Mouse (Mus musculus): Measurements from ENCODE around the gene Ldb1. TPM values are rescaled to one million over a fixed set of nuclear protein-coding genes. Genes with fewer than 3 reads are reported as not detected.

Gene Ldb1
- polyA plus RNA-seq, 1 experiment from 2014 or later, result 82.5 TPM

GRCm38 (mm10) chr19:46003371-46004226 is 41.4 kb downstream of the Ldb1 start, which contains the start of gene Hps6:
Hps6 (plus strand) TSS chr19:46003508.
- H3K4me1 ChIP-seq (replicated peaks; ENCODE audit: insufficient read depth, low read length), result peaks cover 12% of the 10 kb centered on the region
- 0 out of 2 replicates have a peak, but pooled peaks have one; percentile 2 for TF ChIP-seq CTCF (IDR thresholded peaks at IDR 0.05; ENCODE audit: low read depth)
- DNase-seq (ENCODE audit: low spot score) (peak; percentile 88), ATAC-seq (replicated peaks; ENCODE audit: low FRiP score, low read depth) (peak; percentile 88)
- no peaks in the 10 kb centered on the region for H3K9me3 ChIP-seq (replicated peaks; ENCODE audit: low read length)
- peak within 1 kb of the TSS; percentile 73 for H3K27ac ChIP-seq
- peak within 1 kb of the TSS; percentile 66 for H3K4me3 ChIP-seq (replicated peaks; ENCODE audit: low read depth, low read length)
- WGBS, result 2% methylated on average over 70 of the region's 70 CpGs
- H3K36me3 ChIP-seq (ENCODE audit: insufficient read depth, low read length), result 0 out of 2 replicates have a peak, but pooled peaks cover 6% of the 10 kb centered on the region
- H3K9ac ChIP-seq (ENCODE audit: low read depth, low read length), result peak within 1 kb of the TSS; percentile 80
- H3K4me2 ChIP-seq (ENCODE audit: low read length), result peak within 1 kb of the TSS; percentile 99
- H3K27me3 ChIP-seq (ENCODE audit: insufficient read depth, low read length), result no peaks in the 10 kb centered on the region

- no peak for DNase-seq (ENCODE audit: low spot score)
- TF ChIP-seq CTCF (IDR thresholded peaks at IDR 0.05; ENCODE audit: low read depth), result no peak
- no peak overlapping the region for H3K4me2 ChIP-seq (ENCODE audit: low read length)
- ATAC-seq (replicated peaks; ENCODE audit: low FRiP score, low read depth), result no peak
- no peak overlapping the region for H3K4me3 ChIP-seq (replicated peaks; ENCODE audit: low read depth, low read length)
- no peaks in the 10 kb centered on the region for H3K9me3 ChIP-seq (replicated peaks; ENCODE audit: low read length)
- H3K4me1 ChIP-seq (replicated peaks; ENCODE audit: insufficient read depth, low read length), result peaks cover 12% of the 10 kb centered on the region
- no peaks in the 10 kb centered on the region for H3K27me3 ChIP-seq (ENCODE audit: insufficient read depth, low read length)
- 0 out of 2 replicates have a peak, but pooled peaks cover 5% of the 10 kb centered on the region for H3K36me3 ChIP-seq (ENCODE audit: insufficient read depth, low read length)
- WGBS, result 81% methylated on average over 9 of the region's 9 CpGs
- H3K9ac ChIP-seq (ENCODE audit: low read depth, low read length), result no peak overlapping the region
- no peak overlapping the region for H3K27ac ChIP-seq
Observed at GRCm38 (mm10) chr19:46002279-46002678, 42.7 kb downstream of the Ldb1 start.

- no peak for TF ChIP-seq CTCF (IDR thresholded peaks at IDR 0.05; ENCODE audit: low read depth)
Observed at GRCm38 (mm10) chr19:45999378-45999777, 45.6 kb downstream of the Ldb1 start.

GRCm38 (mm10) chr19:45998694-45999217 is 46.3 kb downstream of the Ldb1 start:
- Histone ChIP-seq H3K36me3 (ENCODE audit: insufficient read depth, low read length) (no peaks in the 10 kb centered on the region), H3K9me3 (replicated peaks; ENCODE audit: low read length) (no peaks in the 10 kb centered on the region), H3K4me2 (ENCODE audit: low read length) (peak overlapping the region; percentile 75), H3K4me1 (replicated peaks; ENCODE audit: insufficient read depth, low read length) (no peaks in the 10 kb centered on the region), H3K27ac (no peak overlapping the region), H3K9ac (ENCODE audit: low read depth, low read length) (no peak overlapping the region; the same call in 1 of the 2 replicates), H3K27me3 (ENCODE audit: insufficient read depth, low read length) (no peaks in the 10 kb centered on the region), H3K4me3 (replicated peaks; ENCODE audit: low read depth, low read length) (peak overlapping the region; percentile 72)
- DNase-seq (ENCODE audit: low spot score) (no peak), ATAC-seq (replicated peaks; ENCODE audit: low FRiP score, low read depth) (no peak; the same call in 1 of the 2 replicates)
- WGBS, result 7% methylated on average over 8 of the region's 8 CpGs
- TF ChIP-seq CTCF (IDR thresholded peaks at IDR 0.05; ENCODE audit: low read depth), result no peak

More at GRCm38 (mm10) chr19:45999378-45999777, 45.6 kb downstream of the Ldb1 start:
- peaks cover 6% of the 10 kb centered on the region for H3K4me1 ChIP-seq (replicated peaks; ENCODE audit: insufficient read depth, low read length)
- no peak overlapping the region for H3K9ac ChIP-seq (ENCODE audit: low read depth, low read length)
- 65% methylated on average over 1 of the region's 1 CpGs for WGBS
- H3K27ac ChIP-seq, result no peak overlapping the region
- H3K36me3 ChIP-seq (ENCODE audit: insufficient read depth, low read length), result no peaks in the 10 kb centered on the region
- DNase-seq (ENCODE audit: low spot score) (no peak), ATAC-seq (replicated peaks; ENCODE audit: low FRiP score, low read depth) (no peak)
- H3K4me3 ChIP-seq (replicated peaks; ENCODE audit: low read depth, low read length), result no peak overlapping the region
- no peaks in the 10 kb centered on the region for H3K9me3 ChIP-seq (replicated peaks; ENCODE audit: low read length)
- H3K27me3 ChIP-seq (ENCODE audit: insufficient read depth, low read length), result no peaks in the 10 kb centered on the region
- no peak overlapping the region for H3K4me2 ChIP-seq (ENCODE audit: low read length)

GRCm38 (mm10) chr19:45997785-45998693 is 47.0 kb downstream of the Ldb1 start, which contains the start of gene Armh3:
Armh3 (minus strand) TSS chr19:45998488.
- TF ChIP-seq CTCF (IDR thresholded peaks at IDR 0.05; ENCODE audit: low read depth), result peak; percentile 15; the same call in 1 of the 2 replicates
- Histone ChIP-seq H3K9ac (ENCODE audit: low read depth, low read length) (peak within 1 kb of the TSS; percentile 86), H3K9me3 (replicated peaks; ENCODE audit: low read length) (no peaks in the 10 kb centered on the region), H3K36me3 (ENCODE audit: insufficient read depth, low read length) (no peaks in the 10 kb centered on the region), H3K4me2 (ENCODE audit: low read length) (peak within 1 kb of the TSS; percentile 75), H3K27ac (peak within 1 kb of the TSS; percentile 98), H3K4me1 (replicated peaks; ENCODE audit: insufficient read depth, low read length) (no peaks in the 10 kb centered on the region), H3K4me3 (replicated peaks; ENCODE audit: low read depth, low read length) (peak within 1 kb of the TSS; percentile 72), H3K27me3 (ENCODE audit: insufficient read depth, low read length) (no peaks in the 10 kb centered on the region)
- ATAC-seq (replicated peaks; ENCODE audit: low FRiP score, low read depth), result peak; percentile 95
- under 1% methylated on average over 75 of the region's 76 CpGs for WGBS
- DNase-seq (ENCODE audit: low spot score), result peak; percentile 98
